Mouse (Mus musculus) C2C12 (cell line): ENCODE results near the gene Ywhah.

Source experiments
- CTCF ChIP-seq: IDR thresholded peaks from one replicate; pipeline ENCODE4 v1.5.1; 2011; ENCODE audit not compliant: control insufficient read depth, insufficient read depth, insufficient read length
- MAX ChIP-seq: IDR thresholded peaks from one replicate; pipeline ENCODE4 v1.6.1; 2011; ENCODE audit warnings: mild to moderate bottlenecking, control low read depth
- MYOD1 ChIP-seq: IDR thresholded peaks from one replicate; pipeline ENCODE4 v1.6.1; 2011; ENCODE audit warnings: low read depth; ENCODE audit not compliant: control insufficient read depth, insufficient read length
- MYOG ChIP-seq: IDR thresholded peaks from one replicate; pipeline ENCODE4 v1.6.1; 2011; ENCODE audit not compliant: control insufficient read depth, insufficient read length; ENCODE audit errors: extremely low read depth

DNA sequence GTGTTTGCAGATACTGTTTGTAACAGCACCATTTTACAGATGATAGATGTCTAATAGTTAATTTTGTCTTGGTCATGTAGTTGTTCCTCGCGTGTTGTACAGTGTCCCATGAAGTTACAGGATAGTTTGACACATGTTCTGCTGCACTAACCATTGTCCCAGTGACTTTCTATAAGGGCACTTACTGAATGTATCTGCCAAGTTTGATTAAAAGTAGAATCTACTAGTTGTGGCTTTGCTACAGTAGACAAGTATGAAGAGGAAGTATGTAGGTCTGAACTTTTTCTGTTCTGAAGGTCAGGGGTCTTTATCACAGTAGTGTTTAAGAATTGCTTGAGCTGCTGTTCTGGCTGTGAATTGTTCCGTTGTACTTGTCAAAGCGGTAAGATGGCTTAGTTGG is 4.7 kb downstream of the Ywhah start:
- TF ChIP-seq MYOG: no peak
- TF ChIP-seq MYOD1: no peak
- TF ChIP-seq CTCF: no peak
- no peak for TF ChIP-seq MAX
